Mouse (Mus musculus) midbrain, postnatal 0 days (tissue): ENCODE measurements around the gene Gm20388. TPM values are rescaled to one million over a fixed set of nuclear protein-coding genes. Genes with fewer than 3 reads are reported as not detected.

Source experiments
- ATAC-seq: fragments of 200-750 bp; cut with Nextera tagmentation; 2 replicates; pipeline ENCODE4 v1.8.0; 2017; ENCODE audit warnings: moderate number of reproducible peaks, mild to moderate bottlenecking, moderate TSS enrichment, moderate library complexity; ENCODE audit not compliant: low FRiP score
- DNase-seq: peaks from one replicate; pipeline ENCODE4 v3.0.0-alpha.2; 2015; ENCODE audit warnings: low spot score
- H3K27ac ChIP-seq: fragments of 300-500 bp; sonication (generic); 2 replicates; pipeline ENCODE4 v1.5.1; 2014; ENCODE audit warnings: low read depth, mild to moderate bottlenecking, low read length, mixed read lengths
- H3K27me3 ChIP-seq: fragments of 300-500 bp; sonication (generic); 2 replicates; pipeline ENCODE4 v1.6.1; 2014; ENCODE audit warnings: low read length, control low read depth, mixed read lengths; ENCODE audit not compliant: insufficient read depth
- H3K36me3 ChIP-seq: fragments of 300-500 bp; sonication (generic); 2 replicates; pipeline ENCODE4 v1.6.1; 2014; ENCODE audit warnings: low read length, control low read depth, mixed read lengths; ENCODE audit not compliant: insufficient read depth
- H3K4me1 ChIP-seq: fragments of 300-500 bp; sonication (generic); 2 replicates; pipeline ENCODE4 v1.6.1; 2014; ENCODE audit warnings: mild to moderate bottlenecking, control low read depth, antibody characterized with exemption, low read length, mixed read lengths; ENCODE audit not compliant: insufficient read depth
- H3K4me2 ChIP-seq: fragments of 300-500 bp; sonication (generic); 2 replicates; pipeline ENCODE4 v1.6.1; 2014; ENCODE audit warnings: low read depth, mild to moderate bottlenecking, low read length, mixed read lengths; ENCODE audit not compliant: poor library complexity, severe bottlenecking
- H3K4me3 ChIP-seq: fragments of 300-500 bp; sonication (generic); 2 replicates; pipeline ENCODE4 v1.5.1; 2014; ENCODE audit warnings: low read depth, mild to moderate bottlenecking, low read length, moderate library complexity
- H3K9ac ChIP-seq: fragments of 300-500 bp; sonication (generic); replicated peaks from 2 replicates; pipeline ENCODE4 v1.6.1; 2014; ENCODE audit warnings: mild to moderate bottlenecking, low read length, moderate library complexity, mixed read lengths; ENCODE audit not compliant: poor library complexity, severe bottlenecking
- H3K9me3 ChIP-seq: fragments of 300-500 bp; sonication (generic); 2 replicates; pipeline ENCODE4 v1.6.1; 2016; ENCODE audit warnings: low read length, control low read depth
- CTCF ChIP-seq: IDR thresholded peaks from 2 replicates; pipeline ENCODE4 v1.5.1; 2016; ENCODE audit warnings: antibody characterized with exemption, mild to moderate bottlenecking
- WGBS: fragments of 180-500 bp; shearing (Covaris S2); extraction: QIAGEN DNeasy Blood & Tissue Kit; methylation state at CpG from one replicate; pipeline ENCODE4 v1.1.7; 2014; 5-methylcytosine and 5-hydroxymethylcytosine counted together
- polyA plus RNA-seq: library from polyadenylated mRNA; unstranded; fragments of >200 nt; fragmentation: Nextera tagmentation; extraction: Ambion mirVana; gene quantifications from 2 replicates; pipeline ENCODE4 v1.2.1, GENCODE M21; 2015
- total RNA-seq: library from RNA; depleted of rRNA; stranded (reverse); fragments of >200 nt; gene quantifications from 2 replicates; pipeline ENCODE4 v1.2.3, GENCODE M21; 2014

Gene Gm20388
- total and polyA plus RNA-seq, 2 experiments from 2014 or later, result 74.2 TPM; not detected in 1

DNA sequence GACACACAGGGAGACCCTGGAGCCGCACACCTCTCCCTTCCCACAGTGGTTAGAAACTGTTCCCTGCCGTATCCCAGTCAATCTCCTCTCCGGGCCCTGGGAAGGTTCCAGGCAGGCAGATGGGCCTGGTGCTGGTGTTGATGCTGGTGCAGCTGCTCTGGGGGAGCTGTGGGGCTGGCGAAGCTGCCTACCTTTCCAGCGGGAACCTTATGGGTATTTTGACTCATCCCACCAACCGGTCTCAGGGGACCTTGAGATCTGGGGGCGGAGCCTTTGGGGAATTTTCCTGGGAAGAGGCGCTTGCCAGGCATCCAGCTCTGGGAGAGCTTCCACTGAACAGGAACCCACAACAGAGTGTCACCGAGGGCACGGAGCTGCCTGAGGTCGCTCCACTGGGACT lies 2757.2 kb downstream of the Gm20388 start:
- Histone ChIP-seq H3K9ac (no peak overlapping the region), H3K36me3 (no peaks in the 10 kb centered on the region), H3K4me1 (peaks cover 14% of the 10 kb centered on the region), H3K27ac (no peak overlapping the region), H3K4me3 (no peak overlapping the region), H3K27me3 (no peaks in the 10 kb centered on the region), H3K4me2 (no peak overlapping the region), H3K9me3 (no peaks in the 10 kb centered on the region)
- DNase-seq, result no peak
- WGBS, result 73% methylated on average over 11 of the region's 11 CpGs
- ATAC-seq, result no peak
- no peak for TF ChIP-seq CTCF

DNA sequence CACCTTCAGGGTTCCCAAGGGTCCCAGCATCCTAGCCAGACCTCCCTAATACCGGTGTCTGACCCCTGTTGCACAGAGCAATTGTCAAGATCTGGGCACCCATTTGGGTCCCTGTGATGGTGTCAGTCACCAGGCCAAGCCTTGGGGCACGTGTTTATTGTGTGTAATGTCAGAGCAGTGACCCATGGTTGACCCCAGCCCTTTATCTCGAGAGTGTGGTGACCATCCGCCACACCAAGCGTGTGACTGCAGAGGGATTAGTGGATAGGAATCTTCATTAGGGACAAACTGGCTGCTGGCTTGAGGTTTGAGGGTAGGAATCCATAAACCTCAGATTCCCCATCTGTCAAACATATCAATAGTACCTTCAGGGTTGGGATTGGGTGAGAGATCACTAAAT lies 2758.7 kb downstream of the Gm20388 start:
- DNase-seq (no peak), ATAC-seq (no peak)
- Histone ChIP-seq H3K4me3 (no peak overlapping the region), H3K4me1 (peaks cover 12% of the 10 kb centered on the region), H3K9ac (no peak overlapping the region), H3K9me3 (no peaks in the 10 kb centered on the region), H3K27me3 (no peaks in the 10 kb centered on the region), H3K27ac (no peak overlapping the region), H3K36me3 (no peaks in the 10 kb centered on the region), H3K4me2 (no peak overlapping the region)
- 34% methylated on average over 5 of the region's 5 CpGs for WGBS
- TF ChIP-seq CTCF, result no peak

DNA sequence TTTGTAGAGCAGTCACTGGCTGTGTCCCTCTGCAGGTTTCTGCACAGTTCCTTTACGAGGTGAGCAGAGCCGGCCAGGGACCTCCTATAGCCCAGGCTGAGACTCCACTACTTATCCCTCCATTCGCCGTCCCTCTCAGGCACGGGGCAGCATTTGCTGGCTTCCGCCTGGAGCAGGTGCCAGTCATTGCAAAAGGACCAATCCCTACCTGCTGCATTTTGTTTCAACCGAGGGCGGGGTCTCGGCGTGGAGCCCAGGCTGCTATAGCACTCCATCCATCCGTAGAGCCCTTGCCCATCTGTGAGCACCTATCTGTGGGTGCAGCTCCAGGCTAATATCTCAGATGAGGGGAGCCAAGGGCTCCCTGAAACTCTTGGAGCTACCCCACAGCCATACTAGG lies 2759.4 kb downstream of the Gm20388 start:
- ATAC-seq, result no peak
- no peak for DNase-seq

DNA sequence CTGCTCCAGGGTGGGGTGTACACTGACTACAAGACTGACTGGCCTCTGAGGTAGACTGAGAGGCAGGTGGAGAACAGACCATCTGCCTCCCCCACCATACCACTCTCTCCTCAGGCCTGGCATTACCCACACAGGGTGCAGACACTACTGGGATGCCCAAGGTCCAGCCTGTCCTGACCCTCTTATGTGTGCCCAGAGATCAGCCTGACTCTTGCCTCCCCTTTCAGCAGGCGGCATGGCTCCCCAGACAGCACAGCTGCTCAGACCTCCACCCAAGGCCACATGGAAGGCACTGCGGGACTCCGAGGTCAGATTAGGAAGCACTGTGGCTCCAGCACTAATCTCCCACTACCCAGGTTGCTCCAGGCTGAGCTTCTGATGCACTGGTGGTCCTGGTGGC lies 2760.1 kb downstream of the Gm20388 start:
- H3K4me3 ChIP-seq, result no peak overlapping the region
- H3K36me3 ChIP-seq, result no peaks in the 10 kb centered on the region
- ATAC-seq (no peak), DNase-seq (no peak)
- peaks cover 19% of the 10 kb centered on the region for H3K4me1 ChIP-seq
- H3K27ac ChIP-seq, result no peak overlapping the region
- H3K4me2 ChIP-seq, result no peak overlapping the region
- H3K9ac ChIP-seq, result no peak overlapping the region
- H3K27me3 ChIP-seq, result no peaks in the 10 kb centered on the region
- H3K9me3 ChIP-seq, result no peaks in the 10 kb centered on the region
- WGBS, result 63% methylated on average over 3 of the region's 3 CpGs
- TF ChIP-seq CTCF, result no peak

More for the DNA sequence above, 2759.4 kb downstream of the Gm20388 start:
- Histone ChIP-seq H3K27ac (no peak overlapping the region), H3K27me3 (no peaks in the 10 kb centered on the region), H3K4me3 (no peak overlapping the region), H3K4me2 (no peak overlapping the region), H3K36me3 (no peaks in the 10 kb centered on the region), H3K4me1 (peaks cover 14% of the 10 kb centered on the region), H3K9me3 (no peaks in the 10 kb centered on the region), H3K9ac (no peak overlapping the region)
- 14% methylated on average over 11 of the region's 11 CpGs for WGBS
- TF ChIP-seq CTCF, result no peak

DNA sequence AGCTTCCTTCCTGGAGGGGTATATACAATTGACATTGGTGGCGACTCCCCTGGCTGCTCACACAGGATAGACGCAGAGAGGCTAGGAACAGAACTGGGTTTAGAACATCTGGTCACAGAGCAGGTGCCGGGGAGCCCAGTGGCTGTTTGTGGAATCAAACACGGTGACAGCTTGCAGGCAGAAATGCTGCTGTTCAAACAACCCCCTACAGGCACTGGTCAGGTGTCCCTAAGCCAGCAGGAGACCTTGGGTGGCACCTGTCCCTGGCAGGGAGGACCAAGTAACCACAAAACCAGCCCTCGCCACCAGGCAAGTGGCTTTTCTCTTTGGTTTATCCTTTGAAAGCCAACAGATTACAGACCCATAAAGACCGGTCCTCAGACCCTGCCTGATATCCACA lies 2761.3 kb downstream of the Gm20388 start:
- H3K27ac ChIP-seq, result no peak overlapping the region
- no peaks in the 10 kb centered on the region for H3K36me3 ChIP-seq
- H3K9ac ChIP-seq, result no peak overlapping the region
- H3K4me1 ChIP-seq, result peaks cover 12% of the 10 kb centered on the region; the same call in 1 of the 2 replicates
- no peak overlapping the region for H3K4me3 ChIP-seq
- ATAC-seq (no peak), DNase-seq (no peak)
- no peak for TF ChIP-seq CTCF
- H3K27me3 ChIP-seq, result no peaks in the 10 kb centered on the region
- 73% methylated on average over 6 of the region's 6 CpGs for WGBS
- no peaks in the 10 kb centered on the region for H3K9me3 ChIP-seq
- H3K4me2 ChIP-seq, result no peak overlapping the region

DNA sequence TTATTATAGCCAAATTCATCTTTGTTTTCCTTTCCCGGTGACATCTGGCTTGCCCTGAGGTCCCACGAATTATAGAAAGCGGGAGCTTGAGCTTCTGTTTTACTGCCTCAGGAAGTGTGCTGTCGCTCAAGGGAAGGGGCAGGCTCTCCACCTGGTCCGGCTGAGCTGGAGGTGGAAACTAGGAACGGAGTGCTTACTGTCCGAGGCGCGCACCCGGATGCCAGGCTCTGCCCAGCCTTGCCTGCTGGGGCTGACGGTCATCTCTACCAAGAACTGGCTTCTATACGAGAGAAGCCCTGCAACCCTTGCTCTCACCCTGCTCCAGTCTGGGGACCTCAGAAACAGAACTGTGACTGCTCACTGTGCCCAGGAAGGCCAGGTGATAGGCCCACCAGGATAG lies 2763.3 kb downstream of the Gm20388 start:
- DNase-seq, result no peak
- H3K4me2 ChIP-seq, result no peak overlapping the region
- H3K27ac ChIP-seq, result no peak overlapping the region
- WGBS, result 79% methylated on average over 12 of the region's 12 CpGs
- no peaks in the 10 kb centered on the region for H3K36me3 ChIP-seq
- no peaks in the 10 kb centered on the region for H3K27me3 ChIP-seq
- no peaks in the 10 kb centered on the region for H3K9me3 ChIP-seq
- no peak for TF ChIP-seq CTCF
- no peak overlapping the region for H3K9ac ChIP-seq
- H3K4me3 ChIP-seq, result no peak overlapping the region
- peaks cover 11% of the 10 kb centered on the region for H3K4me1 ChIP-seq
- ATAC-seq, result no peak
